Mouse (Mus musculus) intestine, embryonic 16.5 days (tissue): ENCODE results near the gene Spns3. TPM values are rescaled to one million over a fixed set of nuclear protein-coding genes. Genes with fewer than 3 reads are reported as not detected.

ENCODE experiments used
- ATAC-seq: fragments of 200-750 bp; cut with Nextera tagmentation; 2 replicates; pipeline ENCODE4 v1.8.0; 2017; ENCODE audit warnings: moderate TSS enrichment, moderate library complexity
- H3K27ac ChIP-seq: fragments of 300-500 bp; sonication (generic); 2 replicates; pipeline ENCODE4 v1.5.1; 2014; ENCODE audit warnings: mild to moderate bottlenecking, low read length
- H3K27me3 ChIP-seq: fragments of 300-500 bp; sonication (generic); replicated peaks from 2 replicates; pipeline ENCODE4 v1.6.1; 2014; ENCODE audit warnings: low read length, control low read depth, mixed read lengths; ENCODE audit not compliant: control insufficient read depth, insufficient read depth
- H3K36me3 ChIP-seq: fragments of 300-500 bp; sonication (generic); 2 replicates; pipeline ENCODE4 v1.6.1; 2014; ENCODE audit warnings: low read length, control low read depth; ENCODE audit not compliant: control insufficient read depth, insufficient read depth
- H3K4me1 ChIP-seq: fragments of 300-500 bp; sonication (generic); 2 replicates; pipeline ENCODE4 v1.6.1; 2014; ENCODE audit warnings: low read length, control low read depth, mixed read lengths; ENCODE audit not compliant: control insufficient read depth, insufficient read depth
- H3K4me2 ChIP-seq: fragments of 300-500 bp; sonication (generic); 2 replicates; pipeline ENCODE4 v1.6.1; 2014; ENCODE audit warnings: low read depth, low read length, control low read depth
- H3K4me3 ChIP-seq: fragments of 300-500 bp; sonication (generic); 2 replicates; pipeline ENCODE4 v1.5.1; 2014; ENCODE audit warnings: mild to moderate bottlenecking, low read length
- H3K9ac ChIP-seq: fragments of 300-500 bp; sonication (generic); 2 replicates; pipeline ENCODE4 v1.6.1; 2014; ENCODE audit warnings: low read depth, low read length
- H3K9me3 ChIP-seq: fragments of 300-500 bp; sonication (generic); 2 replicates; pipeline ENCODE4 v1.6.1; 2016; ENCODE audit warnings: low read length, control low read depth; ENCODE audit not compliant: control insufficient read depth
- WGBS: fragments of 180-500 bp; shearing (Covaris S2); extraction: QIAGEN DNeasy Blood & Tissue Kit; methylation state at CpG from one replicate; pipeline ENCODE4 v1.1.7; 2014; 5-methylcytosine and 5-hydroxymethylcytosine counted together
- polyA plus RNA-seq: library from polyadenylated mRNA; unstranded; fragments of >200 nt; fragmentation: Nextera tagmentation; extraction: Ambion mirVana; gene quantifications from 2 replicates; pipeline ENCODE4 v1.2.1, GENCODE M21; 2015

Spns3 gene
- polyA plus RNA-seq, 1 experiment from 2014 or later: 3.2 TPM

GRCm38 (mm10) chr11:72494046-72494988 lies 56.0 kb downstream of the Spns3 start:
- no peak overlapping the region for H3K4me2 ChIP-seq
- 0 out of 2 replicates have a peak, but pooled peaks cover under 1% of the 10 kb centered on the region for H3K27me3 ChIP-seq
- no peaks in the 10 kb centered on the region for H3K36me3 ChIP-seq
- no peaks in the 10 kb centered on the region for H3K9me3 ChIP-seq
- H3K9ac ChIP-seq: no peak overlapping the region
- H3K4me3 ChIP-seq: no peak overlapping the region
- H3K27ac ChIP-seq: no peak overlapping the region
- no peak for ATAC-seq
- peaks cover 7% of the 10 kb centered on the region for H3K4me1 ChIP-seq
- 53% methylated on average over 8 of the region's 8 CpGs for WGBS

GRCm38 (mm10) chr11:72491130-72491960 lies 59.0 kb downstream of the Spns3 start:
- peaks cover 15% of the 10 kb centered on the region for H3K27me3 ChIP-seq
- H3K4me3 ChIP-seq: no peak overlapping the region
- no peaks in the 10 kb centered on the region for H3K9me3 ChIP-seq
- H3K9ac ChIP-seq: no peak overlapping the region
- no peaks in the 10 kb centered on the region for H3K36me3 ChIP-seq
- peaks cover 9% of the 10 kb centered on the region for H3K4me1 ChIP-seq
- H3K27ac ChIP-seq: no peak overlapping the region
- 64% methylated on average over 15 of the region's 15 CpGs for WGBS
- no peak for ATAC-seq
- no peak overlapping the region for H3K4me2 ChIP-seq

- peak within 1 kb of the TSS; percentile 67 for H3K4me3 ChIP-seq
- no peaks in the 10 kb centered on the region for H3K36me3 ChIP-seq
- peak within 1 kb of the TSS; percentile 67 for H3K9ac ChIP-seq
- H3K4me2 ChIP-seq: peak within 1 kb of the TSS; percentile 97
- no peaks in the 10 kb centered on the region for H3K9me3 ChIP-seq
- peaks cover 15% of the 10 kb centered on the region for H3K27me3 ChIP-seq
- no peak within 1 kb of the TSS for H3K27ac ChIP-seq
- WGBS: under 1% methylated on average over 35 of the region's 42 CpGs
- peaks cover 8% of the 10 kb centered on the region; the same call in 1 of the 2 replicates for H3K4me1 ChIP-seq
- peak; percentile 93 for ATAC-seq
Observed at GRCm38 (mm10) chr11:72489881-72490301, 60.4 kb downstream of the Spns3 start, which contains the start of gene Spns2. TSS of gene Spns2 (minus strand) at chr11:72489904.

GRCm38 (mm10) chr11:72489397-72489796 lies 60.9 kb downstream of the Spns3 start:
- H3K4me2 ChIP-seq: peak overlapping the region; percentile 97
- peak overlapping the region; percentile 67 for H3K4me3 ChIP-seq
- no peaks in the 10 kb centered on the region for H3K9me3 ChIP-seq
- no peaks in the 10 kb centered on the region for H3K36me3 ChIP-seq
- H3K27me3 ChIP-seq: peaks cover 15% of the 10 kb centered on the region
- ATAC-seq: peak; percentile 18
- peaks cover 8% of the 10 kb centered on the region; the same call in 1 of the 2 replicates for H3K4me1 ChIP-seq
- no peak overlapping the region for H3K27ac ChIP-seq
- WGBS: under 1% methylated on average over 33 of the region's 42 CpGs
- H3K9ac ChIP-seq: peak overlapping the region; percentile 67

GRCm38 (mm10) chr11:72488753-72489271 lies 61.5 kb downstream of the Spns3 start:
- Histone ChIP-seq H3K4me3 (peak overlapping the region; percentile 67), H3K36me3 (no peaks in the 10 kb centered on the region), H3K4me2 (peak overlapping the region; percentile 97), H3K27me3 (peaks cover 15% of the 10 kb centered on the region), H3K9ac (peak overlapping the region; percentile 67), H3K4me1 (peaks cover 8% of the 10 kb centered on the region; the same call in 1 of the 2 replicates), H3K27ac (no peak overlapping the region), H3K9me3 (no peaks in the 10 kb centered on the region)
- peak; percentile 32 for ATAC-seq
- WGBS: under 1% methylated on average over 38 of the region's 38 CpGs

GRCm38 (mm10) chr11:72487739-72488138 lies 62.6 kb downstream of the Spns3 start:
- ATAC-seq: no peak

GRCm38 (mm10) chr11:72487171-72487570 lies 63.1 kb downstream of the Spns3 start:
- H3K27me3 ChIP-seq: peaks cover 15% of the 10 kb centered on the region
- ATAC-seq: no peak
- H3K4me1 ChIP-seq: peaks cover 8% of the 10 kb centered on the region; the same call in 1 of the 2 replicates
- H3K4me2 ChIP-seq: no peak overlapping the region
- no peaks in the 10 kb centered on the region for H3K36me3 ChIP-seq
- no peak overlapping the region for H3K27ac ChIP-seq
- WGBS: 60% methylated on average over 5 of the region's 5 CpGs
- no peaks in the 10 kb centered on the region for H3K9me3 ChIP-seq
- no peak overlapping the region for H3K4me3 ChIP-seq
- H3K9ac ChIP-seq: no peak overlapping the region

More at GRCm38 (mm10) chr11:72487739-72488138, 62.6 kb downstream of the Spns3 start:
- H3K36me3 ChIP-seq: no peaks in the 10 kb centered on the region
- H3K9ac ChIP-seq: no peak overlapping the region
- H3K4me1 ChIP-seq: peaks cover 8% of the 10 kb centered on the region; the same call in 1 of the 2 replicates
- H3K27ac ChIP-seq: no peak overlapping the region
- H3K4me3 ChIP-seq: no peak overlapping the region
- H3K27me3 ChIP-seq: peaks cover 15% of the 10 kb centered on the region
- H3K9me3 ChIP-seq: no peaks in the 10 kb centered on the region
- no peak overlapping the region for H3K4me2 ChIP-seq
- WGBS: 85% methylated on average over 2 of the region's 2 CpGs

GRCm38 (mm10) chr11:72485960-72486359 lies 64.3 kb downstream of the Spns3 start:
- no peak overlapping the region for H3K27ac ChIP-seq

More at GRCm38 (mm10) chr11:72485960-72486359, 64.3 kb downstream of the Spns3 start:
- no peak overlapping the region for H3K4me3 ChIP-seq
- H3K9me3 ChIP-seq: no peaks in the 10 kb centered on the region
- peaks cover 10% of the 10 kb centered on the region; the same call in 1 of the 2 replicates for H3K4me1 ChIP-seq
- peaks cover 15% of the 10 kb centered on the region for H3K27me3 ChIP-seq
- H3K36me3 ChIP-seq: no peaks in the 10 kb centered on the region
- no peak for ATAC-seq
- WGBS: 75% methylated on average over 11 of the region's 11 CpGs
- H3K9ac ChIP-seq: no peak overlapping the region
- no peak overlapping the region for H3K4me2 ChIP-seq
